Mouse (Mus musculus) cerebellum, adult 9-11 months (tissue): ENCODE measurements around the gene Ibsp.

Experiments
- DNase-seq: peaks from one replicate; pipeline ENCODE4 v3.0.0; 2022

The Ibsp gene

DNA sequence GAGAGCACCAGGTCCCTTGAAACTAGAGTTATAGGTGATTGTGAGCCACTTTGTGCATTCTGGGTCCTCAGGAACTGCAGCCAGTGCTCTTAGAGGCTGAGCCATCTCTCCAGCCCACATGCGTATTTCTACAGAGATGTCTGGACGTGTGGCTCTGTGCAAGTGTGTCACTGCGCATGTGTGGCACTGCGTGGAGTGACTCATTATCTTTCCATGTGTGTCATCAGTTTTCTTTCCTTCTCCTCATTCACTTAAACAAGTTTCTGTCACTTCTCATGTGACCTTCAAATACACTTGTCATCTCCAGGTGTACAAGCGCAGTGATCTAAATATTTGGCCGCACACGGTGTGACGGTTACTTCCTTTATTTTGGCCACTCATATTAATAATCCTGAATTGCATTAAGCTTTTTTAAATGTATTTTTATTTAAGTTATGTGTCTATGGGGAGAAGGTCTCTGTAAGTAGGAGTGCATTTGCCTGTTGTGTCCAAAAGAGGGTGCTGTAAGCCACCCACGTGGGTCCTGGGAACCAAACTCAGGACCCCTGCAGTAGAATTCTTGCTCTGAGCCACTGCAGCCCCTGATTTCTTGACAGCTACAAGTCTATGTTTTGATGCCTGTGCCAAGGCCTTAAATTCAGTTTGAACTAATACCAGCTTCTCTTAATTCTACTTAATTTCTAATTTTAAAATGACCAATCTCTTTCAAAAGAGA, 45.7 kb downstream of the Ibsp start:
- DNase-seq, result no peak

GRCm38 (mm10) chr5:104345241-104345630, 46.3 kb downstream of the Ibsp start:
- no peak for DNase-seq

DNA sequence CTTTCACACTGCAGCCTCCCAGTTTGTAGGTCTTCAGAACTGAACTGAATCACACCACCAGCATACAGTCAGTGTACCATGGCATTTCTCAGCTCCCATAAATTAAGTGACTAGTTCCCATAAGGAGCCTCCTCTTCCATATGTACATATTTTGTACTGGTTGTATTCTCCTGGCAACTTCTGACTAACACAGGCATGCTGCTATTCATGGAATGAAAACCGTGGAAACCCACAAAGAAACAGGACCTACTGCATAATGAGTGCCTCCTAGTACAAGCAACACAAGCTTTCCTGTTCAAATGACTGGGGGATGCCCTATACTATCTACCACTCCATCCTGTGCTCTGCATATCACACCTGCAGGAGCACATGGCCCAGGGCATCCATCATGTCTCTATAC, 52.1 kb downstream of the Ibsp start:
- no peak for DNase-seq

- DNase-seq, result no peak
These were observed 52.9 kb downstream of the Ibsp start for GRCm38 (mm10) chr5:104351874-104352273.

DNA sequence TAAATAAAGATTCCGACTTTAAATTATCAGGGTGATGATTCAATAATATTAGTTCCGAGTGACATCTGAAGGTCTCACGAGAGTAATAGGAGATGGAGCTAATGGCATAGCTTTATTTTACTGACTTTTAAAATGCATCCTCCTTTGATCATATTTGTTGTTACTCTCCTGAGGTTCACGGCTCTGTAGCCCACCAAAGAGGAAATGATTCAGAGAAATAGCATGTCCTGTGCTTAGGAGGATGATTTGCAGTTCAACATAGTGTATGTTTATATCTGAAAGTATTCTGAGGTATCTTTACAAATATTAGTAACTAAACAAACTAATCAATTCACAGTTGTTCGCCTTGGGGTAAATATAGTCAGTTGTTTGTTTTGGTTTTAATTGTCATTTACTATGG, 58.6 kb downstream of the Ibsp start:
- no peak for DNase-seq

- DNase-seq, result no peak
These were observed 59.6 kb downstream of the Ibsp start for GRCm38 (mm10) chr5:104358592-104358991.

DNA sequence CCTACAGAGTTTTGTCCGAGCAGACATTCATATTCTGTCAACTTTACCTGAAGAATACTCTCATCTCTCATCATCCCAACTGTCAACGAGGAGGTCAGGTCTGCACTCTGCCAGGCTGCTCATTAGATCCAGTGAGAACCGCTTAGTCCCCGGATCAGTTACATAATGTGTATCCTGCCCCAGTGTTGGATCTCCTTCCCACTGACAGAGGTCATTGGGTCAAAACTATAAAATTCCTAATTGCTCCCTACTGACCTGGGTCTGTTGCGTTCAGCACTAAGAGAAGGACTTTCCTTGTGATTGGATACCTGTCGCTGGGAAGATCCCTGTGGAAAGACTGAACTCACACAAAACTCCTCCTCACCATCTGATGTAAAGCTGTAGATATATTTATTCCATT, 60.3 kb downstream of the Ibsp start:
- no peak for DNase-seq
